In genomic region chr15:78670341-78670740, GRCm38 (mm10) we compare ENCODE assay signal across 9 mouse cellular contexts. TPM values are rescaled to one million over a fixed set of nuclear protein-coding genes. Genes with fewer than 3 reads are reported as not detected.
DNase-seq lines count a peak whose midpoint lies in the region; ATAC-seq lines count a peak whose summit lies in the region.
"Had no signal": no experiment of that assay in that cellular context is flagged by ENCODE, and none has a peak within 500 bp of the region (broad histone marks: within the 10 kb centered on the region; RNA-seq: fewer than 3 reads in every experiment).

No protein-coding gene starts in this region.

- ATAC-seq in kidney, embryonic 14.5 days (ENCODE audit: low FRiP score, low TSS enrichment): no peak
- ATAC-seq in forebrain, embryonic 16.5 days: 0 out of 2 replicates have a peak, but pooled peaks have one; percentile 2
- no peak for ATAC-seq in inflammation-experienced regulatory T-cells, adult 6 months

- no peaks in the 10 kb centered on the region for H3K4me1 ChIP-seq in kidney, embryonic 14.5 days (ENCODE audit: control insufficient read depth, insufficient read depth, low read length)
- H3K4me1 ChIP-seq in forebrain, embryonic 16.5 days (replicated peaks; ENCODE audit: control insufficient read depth, insufficient read depth, low read length): peaks cover 29% of the 10 kb centered on the region

- no peaks in the 10 kb centered on the region for H3K9me3 ChIP-seq in kidney, embryonic 14.5 days (ENCODE audit: control insufficient read depth, low read length)
- no peaks in the 10 kb centered on the region for H3K9me3 ChIP-seq in forebrain, embryonic 16.5 days (ENCODE audit: control insufficient read depth, low read length)
- H3K9me3 ChIP-seq: limb, embryonic 15.5 days had no signal

- peak; percentile 9 to 11 for DNase-seq in kidney, adult 8-10 months
- DNase-seq in adrenal gland, postnatal 36 days: peak; percentile 62 to 66
- DNase-seq in lung, postnatal 25 days (ENCODE audit: low spot score): peak; percentile 15
- no peak for DNase-seq in spleen, postnatal 10 days (ENCODE audit: low spot score in 2 of 2)
- no peak for DNase-seq in urinary bladder, adult 18-20 months (ENCODE audit: low spot score in 2 of 2)

- no peak overlapping the region for H3K4me2 ChIP-seq in kidney, embryonic 14.5 days (replicated peaks; ENCODE audit: low read depth, low read length)
- H3K4me2 ChIP-seq in forebrain, embryonic 16.5 days (ENCODE audit: low read length): no peak overlapping the region
- H3K4me2 ChIP-seq: limb, embryonic 15.5 days had no signal

- no peaks in the 10 kb centered on the region for H3K36me3 ChIP-seq in kidney, embryonic 14.5 days (ENCODE audit: control insufficient read depth, insufficient read depth, low read length)
- H3K36me3 ChIP-seq in forebrain, embryonic 16.5 days (ENCODE audit: control insufficient read depth, insufficient read depth): no peaks in the 10 kb centered on the region; the same call in 1 of the 2 replicates
- H3K36me3 ChIP-seq: limb, embryonic 15.5 days had no signal

- peaks cover 37% of the 10 kb centered on the region for H3K27me3 ChIP-seq in kidney, embryonic 14.5 days (ENCODE audit: control insufficient read depth, insufficient read depth, low read length)
- peaks cover 12% of the 10 kb centered on the region for H3K27me3 ChIP-seq in forebrain, embryonic 16.5 days (replicated peaks; ENCODE audit: control insufficient read depth, insufficient read depth, low read length)

- H3K27ac ChIP-seq in kidney, embryonic 14.5 days (ENCODE audit: low read depth, low read length): no peak overlapping the region
- 0 out of 2 replicates have a peak overlapping the region, but pooled peaks have one; percentile 8 for H3K27ac ChIP-seq in forebrain, embryonic 16.5 days (ENCODE audit: low read length)
- H3K27ac ChIP-seq: limb, embryonic 15.5 days had no signal

- H3K9ac ChIP-seq in kidney, embryonic 14.5 days (ENCODE audit: low read depth, low read length): no peak overlapping the region
- H3K9ac ChIP-seq in forebrain, embryonic 16.5 days (replicated peaks; ENCODE audit: low read depth, low read length): no peak overlapping the region
- H3K9ac ChIP-seq: limb, embryonic 15.5 days had no signal

- 38% methylated on average over 5 of the region's 5 CpGs for WGBS in kidney, embryonic 14.5 days
- WGBS in forebrain, embryonic 16.5 days: 20% methylated on average over 5 of the region's 5 CpGs

- H3K4me3 ChIP-seq in kidney, embryonic 14.5 days (ENCODE audit: low read length): no peak overlapping the region
- H3K4me3 ChIP-seq in forebrain, embryonic 16.5 days (replicated peaks; ENCODE audit: low read length): no peak overlapping the region
- H3K4me3 ChIP-seq: limb, embryonic 15.5 days had no signal

RNA-seq across cellular contexts. Expression of gene Elfn2, which starts 48.2 kb away (rescaled TPM):
- polyA plus RNA-seq in kidney, embryonic 14.5 days (2014; fragmentation: Nextera tagmentation; extraction: Ambion mirVana): 0.03 TPM in 2 replicates
- 1 to 10 TPM; 2.7 to 3.0 TPM for total RNA-seq in adrenal gland, postnatal 36 days (2021)
- polyA plus RNA-seq in forebrain, embryonic 16.5 days (2015; fragmentation: Nextera tagmentation; extraction: Ambion mirVana): 6.4 and 8.2 TPM in 2 replicates
- polyA plus RNA-seq in inflammation-experienced regulatory T-cells, adult 6 months (2017; shearing (Covaris generic)): under 1 TPM in 1 of 3 experiments, not detected in 2; 0.05 TPM

Comparison
In these comparisons a context has a peak if more than half of its experiments do, and no peak if none do; other contexts are left out.
1. DNase-seq: peak in kidney, adult 8-10 months (2 of 2), adrenal gland, postnatal 36 days (2 of 2) and lung, postnatal 25 days (single experiment); none in spleen, postnatal 10 days (0 of 2) and urinary bladder, adult 18-20 months (0 of 2).